Mouse (Mus musculus): ENCODE data around the gene Dtx3l. TPM values are rescaled to one million over a fixed set of nuclear protein-coding genes. Genes with fewer than 3 reads are reported as not detected.
"Not testable (repeated sequence)": the region's sequence is repeated elsewhere in the genome, so short reads cannot be mapped to it uniquely, and the experiment has no call there.

Dtx3l gene
- polyA plus RNA-seq, 1 experiment from 2014 or later = 3.1 TPM

DNA sequence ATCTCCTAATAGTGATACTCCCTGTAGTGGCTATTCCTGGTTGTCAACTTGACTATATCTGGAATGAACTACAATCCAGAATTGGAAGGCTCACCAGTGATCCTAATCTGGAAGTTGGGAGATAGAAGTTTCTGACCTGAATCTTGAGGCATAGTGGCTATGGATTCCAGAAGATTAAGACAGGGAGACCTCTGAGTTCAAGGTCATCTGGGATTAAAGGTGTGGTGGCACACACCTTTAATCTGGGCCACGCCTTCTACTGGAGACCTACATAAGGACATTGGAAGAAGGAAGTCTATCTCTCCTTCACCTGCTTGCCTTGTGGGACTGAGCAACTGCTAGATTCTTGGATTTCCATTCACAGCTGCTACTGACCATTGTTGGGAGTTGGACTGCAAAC lies 39.5 kb upstream of the Dtx3l start, which contains the start of gene Kpna1:
Gene Kpna1 (plus strand): TSS at position 301 of the 400 bp plus-strand sequence.
- not testable (repeated sequence) for H3K9ac ChIP-seq (replicated peaks; ENCODE audit: low read length); ATAC-seq (replicated peaks; ENCODE audit: insufficient number of reproducible peaks, low FRiP score, low TSS enrichment, low read depth); H3K9me3 ChIP-seq (replicated peaks; ENCODE audit: control insufficient read depth, low read length); H3K36me3 ChIP-seq (replicated peaks; ENCODE audit: control insufficient read depth, insufficient read depth, low read depth, low read length); DNase-seq (ENCODE audit: low spot score); H3K4me3 ChIP-seq (ENCODE audit: low read depth, low read length); H3K4me2 ChIP-seq (ENCODE audit: low read depth, low read length); H3K4me1 ChIP-seq (ENCODE audit: control insufficient read depth, insufficient read depth, low read length); H3K27ac ChIP-seq (replicated peaks; ENCODE audit: low read depth, low read length); H3K27me3 ChIP-seq (ENCODE audit: control insufficient read depth, insufficient read depth, low read length)
- 74% methylated on average over 1 of the region's 1 CpGs for WGBS

DNA sequence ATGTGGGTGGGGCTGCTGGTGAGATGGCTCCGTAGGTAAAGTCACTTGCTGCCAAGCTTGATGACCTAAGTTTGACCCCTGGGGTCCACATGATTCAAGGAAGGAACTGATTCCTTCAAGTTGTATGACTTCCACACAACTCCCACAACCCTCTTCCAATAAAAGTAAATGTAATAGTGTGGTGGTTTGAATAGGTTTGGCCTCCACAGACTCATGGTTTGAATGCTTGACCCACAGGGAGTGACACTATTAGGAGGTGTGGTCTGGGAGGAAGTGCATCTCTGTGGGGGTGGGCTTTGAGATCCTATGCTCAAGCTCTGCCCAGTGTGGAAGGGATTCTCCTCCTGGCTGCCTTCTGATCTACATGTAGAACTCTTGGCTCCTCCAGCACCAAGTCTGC lies 35.1 kb upstream of the Dtx3l start:
- no peak overlapping the region for H3K27ac ChIP-seq (replicated peaks; ENCODE audit: low read depth, low read length)
- no peak overlapping the region for H3K9ac ChIP-seq (replicated peaks; ENCODE audit: low read length)
- H3K4me3 ChIP-seq (ENCODE audit: low read depth, low read length) = no peak overlapping the region
- WGBS = 70% methylated on average over 1 of the region's 1 CpGs
- ATAC-seq (replicated peaks; ENCODE audit: insufficient number of reproducible peaks, low FRiP score, low TSS enrichment, low read depth) (no peak), DNase-seq (ENCODE audit: low spot score) (no peak)
- H3K9me3 ChIP-seq (replicated peaks; ENCODE audit: control insufficient read depth, low read length) = no peaks in the 10 kb centered on the region
- no peaks in the 10 kb centered on the region for H3K27me3 ChIP-seq (ENCODE audit: control insufficient read depth, insufficient read depth, low read length)
- H3K4me1 ChIP-seq (ENCODE audit: control insufficient read depth, insufficient read depth, low read length) = no peaks in the 10 kb centered on the region
- no peak overlapping the region for H3K4me2 ChIP-seq (ENCODE audit: low read depth, low read length)
- H3K36me3 ChIP-seq (replicated peaks; ENCODE audit: control insufficient read depth, insufficient read depth, low read depth, low read length) = no peaks in the 10 kb centered on the region

DNA sequence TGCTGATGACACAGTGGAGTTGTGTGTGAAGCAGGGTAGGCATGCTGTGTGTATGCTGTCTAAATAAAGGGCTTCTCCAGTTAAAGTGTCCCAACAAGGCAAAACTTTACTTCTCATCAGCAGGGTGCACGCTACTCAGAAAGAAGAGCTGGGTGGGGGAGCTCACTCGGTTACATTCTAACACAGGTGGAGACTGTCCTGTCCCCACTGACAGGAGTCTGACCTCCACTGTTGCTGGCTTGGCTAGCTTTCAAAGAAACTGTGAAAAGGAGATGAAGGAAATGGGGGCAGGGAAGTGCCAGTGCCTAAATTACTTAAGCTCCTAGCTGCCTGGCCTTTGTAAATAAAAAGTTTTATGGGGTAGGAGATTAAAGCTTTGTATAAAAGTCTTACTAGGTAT lies 29.2 kb upstream of the Dtx3l start:
- DNase-seq (ENCODE audit: low spot score) (no peak), ATAC-seq (replicated peaks; ENCODE audit: insufficient number of reproducible peaks, low FRiP score, low TSS enrichment, low read depth) (no peak)
- Histone ChIP-seq H3K9ac (replicated peaks; ENCODE audit: low read length) (no peak overlapping the region), H3K36me3 (replicated peaks; ENCODE audit: control insufficient read depth, insufficient read depth, low read depth, low read length) (no peaks in the 10 kb centered on the region), H3K4me1 (ENCODE audit: control insufficient read depth, insufficient read depth, low read length) (no peaks in the 10 kb centered on the region), H3K27ac (replicated peaks; ENCODE audit: low read depth, low read length) (no peak overlapping the region), H3K27me3 (ENCODE audit: control insufficient read depth, insufficient read depth, low read length) (no peaks in the 10 kb centered on the region), H3K4me3 (ENCODE audit: low read depth, low read length) (no peak overlapping the region), H3K9me3 (replicated peaks; ENCODE audit: control insufficient read depth, low read length) (no peaks in the 10 kb centered on the region), H3K4me2 (ENCODE audit: low read depth, low read length) (no peak overlapping the region)
- WGBS = 56% methylated on average over 2 of the region's 2 CpGs

DNA sequence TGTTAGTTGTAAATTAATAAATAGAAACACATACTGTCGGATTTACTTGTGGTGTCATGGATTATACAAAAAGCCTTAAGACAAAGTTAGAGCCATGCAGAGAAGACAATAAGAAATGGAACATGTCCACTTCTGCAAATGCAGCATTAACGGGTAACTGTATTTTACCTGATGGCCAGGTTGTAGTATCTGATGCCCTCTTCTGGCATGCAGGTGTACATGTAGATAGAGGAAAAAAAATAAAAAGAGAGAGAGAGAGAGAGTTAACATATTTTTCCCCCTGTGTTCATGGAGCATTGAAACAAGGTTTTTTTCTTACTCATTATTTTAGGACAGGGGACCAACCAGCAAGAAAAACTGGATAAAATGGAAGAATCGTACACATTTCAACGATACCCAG lies 28.4 kb upstream of the Dtx3l start:
- Histone ChIP-seq H3K9me3 (replicated peaks; ENCODE audit: control insufficient read depth, low read length) (no peaks in the 10 kb centered on the region), H3K27me3 (ENCODE audit: control insufficient read depth, insufficient read depth, low read length) (no peaks in the 10 kb centered on the region), H3K36me3 (replicated peaks; ENCODE audit: control insufficient read depth, insufficient read depth, low read depth, low read length) (no peaks in the 10 kb centered on the region), H3K4me1 (ENCODE audit: control insufficient read depth, insufficient read depth, low read length) (no peaks in the 10 kb centered on the region), H3K4me2 (ENCODE audit: low read depth, low read length) (no peak overlapping the region), H3K27ac (replicated peaks; ENCODE audit: low read depth, low read length) (no peak overlapping the region), H3K9ac (replicated peaks; ENCODE audit: low read length) (no peak overlapping the region), H3K4me3 (ENCODE audit: low read depth, low read length) (no peak overlapping the region)
- 86% methylated on average over 4 of the region's 4 CpGs for WGBS
- ATAC-seq (replicated peaks; ENCODE audit: insufficient number of reproducible peaks, low FRiP score, low TSS enrichment, low read depth) (no peak), DNase-seq (ENCODE audit: low spot score) (no peak)

DNA sequence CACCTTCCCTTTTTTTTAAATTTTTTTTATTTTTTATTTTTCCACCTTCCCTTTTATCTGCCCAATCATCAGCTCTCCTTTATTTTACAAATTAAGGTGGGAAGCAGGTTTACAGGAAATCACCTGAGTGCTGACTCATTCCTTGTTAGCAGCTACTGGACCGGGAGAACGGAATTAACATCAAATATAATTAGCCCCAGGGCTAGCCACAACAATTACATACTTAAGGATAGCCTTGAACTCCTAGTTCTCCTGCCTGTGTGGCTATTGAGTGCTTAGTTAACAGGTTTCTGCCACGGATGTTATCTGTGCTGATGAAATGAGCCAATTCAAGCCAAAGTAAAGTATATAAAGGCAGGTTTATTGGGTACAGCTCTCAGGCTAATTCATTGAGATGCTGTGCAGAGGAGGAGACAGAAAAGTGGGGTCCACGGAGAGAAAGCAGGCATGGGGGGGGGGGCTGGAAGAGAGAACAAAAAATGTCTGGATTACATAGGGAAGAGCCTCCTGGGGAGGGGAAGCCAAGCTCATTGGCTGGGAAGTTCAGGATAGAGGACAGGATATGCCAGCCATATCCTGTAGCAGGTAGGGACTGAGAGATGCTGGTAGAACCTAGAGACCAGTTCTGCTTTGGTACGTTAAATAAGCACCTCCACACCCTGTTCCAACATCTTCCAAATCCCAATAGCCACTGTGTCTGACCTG lies 27.6 kb upstream of the Dtx3l start:
- no peak overlapping the region for H3K4me2 ChIP-seq (ENCODE audit: low read depth, low read length)
- WGBS = 49% methylated on average over 5 of the region's 5 CpGs
- no peaks in the 10 kb centered on the region for H3K9me3 ChIP-seq (replicated peaks; ENCODE audit: control insufficient read depth, low read length)
- no peak overlapping the region for H3K9ac ChIP-seq (replicated peaks; ENCODE audit: low read length)
- no peak for ATAC-seq (replicated peaks; ENCODE audit: insufficient number of reproducible peaks, low FRiP score, low TSS enrichment, low read depth)
- DNase-seq (ENCODE audit: low spot score) = no peak
- H3K27ac ChIP-seq (replicated peaks; ENCODE audit: low read depth, low read length) = no peak overlapping the region
- no peaks in the 10 kb centered on the region for H3K27me3 ChIP-seq (ENCODE audit: control insufficient read depth, insufficient read depth, low read length)
- no peaks in the 10 kb centered on the region for H3K4me1 ChIP-seq (ENCODE audit: control insufficient read depth, insufficient read depth, low read length)
- H3K36me3 ChIP-seq (replicated peaks; ENCODE audit: control insufficient read depth, insufficient read depth, low read depth, low read length) = no peaks in the 10 kb centered on the region
- H3K4me3 ChIP-seq (ENCODE audit: low read depth, low read length) = no peak overlapping the region

DNA sequence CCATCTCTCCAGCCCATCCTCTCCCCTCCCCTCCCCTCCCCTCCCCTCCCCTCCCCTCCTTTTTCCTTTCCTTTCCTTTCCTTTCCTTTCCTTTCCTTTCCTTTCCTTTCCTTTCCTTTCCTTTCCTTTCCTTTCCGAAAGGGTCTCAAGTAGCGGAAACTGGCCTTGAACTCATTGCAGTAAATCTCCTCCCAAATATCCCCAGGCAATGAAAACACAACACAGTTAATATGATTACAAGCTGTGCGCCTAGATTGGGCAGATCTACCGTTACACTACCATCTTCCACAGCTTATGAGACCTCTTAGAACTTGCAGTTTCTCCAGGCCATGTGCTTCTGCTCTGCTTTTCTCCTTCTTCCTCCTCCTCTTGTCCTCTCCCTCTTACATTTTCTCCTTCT lies 27.0 kb upstream of the Dtx3l start:
- not testable (repeated sequence) for DNase-seq (ENCODE audit: low spot score); H3K27me3 ChIP-seq (ENCODE audit: control insufficient read depth, insufficient read depth, low read length); H3K4me2 ChIP-seq (ENCODE audit: low read depth, low read length); H3K4me3 ChIP-seq (ENCODE audit: low read depth, low read length); H3K27ac ChIP-seq (replicated peaks; ENCODE audit: low read depth, low read length); H3K36me3 ChIP-seq (replicated peaks; ENCODE audit: control insufficient read depth, insufficient read depth, low read depth, low read length); H3K4me1 ChIP-seq (ENCODE audit: control insufficient read depth, insufficient read depth, low read length); H3K9ac ChIP-seq (replicated peaks; ENCODE audit: low read length); ATAC-seq (replicated peaks; ENCODE audit: insufficient number of reproducible peaks, low FRiP score, low TSS enrichment, low read depth); H3K9me3 ChIP-seq (replicated peaks; ENCODE audit: control insufficient read depth, low read length)
- WGBS = 57% methylated on average over 2 of the region's 4 CpGs

DNA sequence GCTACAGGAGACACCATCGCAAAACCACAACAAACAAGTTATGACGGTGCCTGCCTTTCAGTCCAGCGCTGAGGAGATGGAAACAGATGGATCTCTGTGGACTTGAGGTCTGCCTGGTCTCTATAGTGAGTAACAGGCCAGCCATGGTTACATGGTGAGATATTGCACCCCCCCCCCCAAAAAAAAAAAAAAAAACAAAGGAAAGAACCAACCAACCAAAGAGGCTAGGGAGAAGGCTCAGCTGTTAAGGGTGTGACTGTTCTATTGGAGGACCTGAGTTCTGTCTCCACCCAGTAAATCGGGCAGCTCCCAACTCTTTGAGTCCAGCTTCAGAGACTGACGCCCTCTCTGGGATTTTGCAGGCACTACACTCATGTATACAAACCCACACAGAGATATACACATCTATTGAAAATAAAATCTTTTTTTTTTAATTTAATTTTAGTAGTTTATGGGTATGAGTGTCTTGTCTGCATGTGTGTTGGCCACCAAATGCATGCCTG lies 13.7 kb upstream of the Dtx3l start:
- Histone ChIP-seq H3K4me3 (ENCODE audit: low read depth, low read length) (no peak overlapping the region), H3K36me3 (replicated peaks; ENCODE audit: control insufficient read depth, insufficient read depth, low read depth, low read length) (no peaks in the 10 kb centered on the region), H3K4me2 (ENCODE audit: low read depth, low read length) (no peak overlapping the region), H3K27me3 (ENCODE audit: control insufficient read depth, insufficient read depth, low read length) (no peaks in the 10 kb centered on the region), H3K9ac (replicated peaks; ENCODE audit: low read length) (no peak overlapping the region), H3K27ac (replicated peaks; ENCODE audit: low read depth, low read length) (no peak overlapping the region), H3K4me1 (ENCODE audit: control insufficient read depth, insufficient read depth, low read length) (no peaks in the 10 kb centered on the region), H3K9me3 (replicated peaks; ENCODE audit: control insufficient read depth, low read length) (no peaks in the 10 kb centered on the region)
- WGBS = 94% methylated on average over 5 of the region's 5 CpGs
- DNase-seq (ENCODE audit: low spot score) (no peak), ATAC-seq (replicated peaks; ENCODE audit: insufficient number of reproducible peaks, low FRiP score, low TSS enrichment, low read depth) (no peak)

DNA sequence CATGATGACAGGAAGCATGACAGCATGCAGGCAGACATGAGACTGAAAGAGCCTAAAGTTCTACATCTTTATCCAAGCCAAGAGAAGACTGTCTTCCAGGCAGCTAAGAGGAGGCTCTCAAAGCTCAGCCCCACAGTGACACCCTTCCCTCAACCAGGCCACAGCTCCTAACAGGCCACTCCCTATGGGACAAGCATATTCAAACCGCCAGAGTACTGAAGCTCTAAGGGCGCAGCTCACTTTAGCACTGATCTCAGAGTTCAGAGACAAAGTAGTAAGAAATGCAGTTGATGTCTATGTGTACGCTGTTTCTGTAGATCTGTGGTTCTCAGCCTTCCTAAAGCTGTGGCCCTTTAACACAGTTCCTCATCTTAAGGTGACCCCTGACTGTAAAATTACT lies 12.3 kb upstream of the Dtx3l start:
- H3K36me3 ChIP-seq (replicated peaks; ENCODE audit: control insufficient read depth, insufficient read depth, low read depth, low read length) = no peaks in the 10 kb centered on the region
- no peak for ATAC-seq (replicated peaks; ENCODE audit: insufficient number of reproducible peaks, low FRiP score, low TSS enrichment, low read depth)
- no peak overlapping the region for H3K27ac ChIP-seq (replicated peaks; ENCODE audit: low read depth, low read length)
- H3K9ac ChIP-seq (replicated peaks; ENCODE audit: low read length) = no peak overlapping the region
- WGBS = 80% methylated on average over 3 of the region's 3 CpGs
- H3K4me1 ChIP-seq (ENCODE audit: control insufficient read depth, insufficient read depth, low read length) = no peaks in the 10 kb centered on the region
- no peaks in the 10 kb centered on the region for H3K9me3 ChIP-seq (replicated peaks; ENCODE audit: control insufficient read depth, low read length)
- no peak overlapping the region for H3K4me3 ChIP-seq (ENCODE audit: low read depth, low read length)
- no peak for DNase-seq (ENCODE audit: low spot score)
- H3K4me2 ChIP-seq (ENCODE audit: low read depth, low read length) = no peak overlapping the region
- H3K27me3 ChIP-seq (ENCODE audit: control insufficient read depth, insufficient read depth, low read length) = no peaks in the 10 kb centered on the region
